Mouse (Mus musculus): ENCODE measurements around the gene Mta3.

Mta3 gene

GRCm38 (mm10) chr17:83810285-83810684 is 104.3 kb downstream of the Mta3 start:
- DNase-seq: no peak

GRCm38 (mm10) chr17:83812200-83812944 is 106.4 kb downstream of the Mta3 start:
- DNase-seq: no peak

GRCm38 (mm10) chr17:83813050-83813449 is 107.1 kb downstream of the Mta3 start:
- no peak for DNase-seq

GRCm38 (mm10) chr17:83816996-83817395 is 111.0 kb downstream of the Mta3 start:
- DNase-seq: no peak

GRCm38 (mm10) chr17:83819503-83819902 is 113.5 kb downstream of the Mta3 start:
- no peak for DNase-seq

GRCm38 (mm10) chr17:83820701-83821100 is 114.7 kb downstream of the Mta3 start:
- no peak for DNase-seq

GRCm38 (mm10) chr17:83821876-83822275 is 115.9 kb downstream of the Mta3 start:
- DNase-seq: no peak

GRCm38 (mm10) chr17:83823835-83824234 is 117.9 kb downstream of the Mta3 start:
- DNase-seq: no peak

- DNase-seq: no peak
These were observed 123.4 kb downstream of the Mta3 start for GRCm38 (mm10) chr17:83829356-83829755.

GRCm38 (mm10) chr17:83830616-83831292 is 124.8 kb downstream of the Mta3 start:
- DNase-seq: no peak

- DNase-seq: no peak
These were observed 128.2 kb downstream of the Mta3 start for GRCm38 (mm10) chr17:83834120-83834519.

- DNase-seq: no peak
These were observed 130.1 kb downstream of the Mta3 start for GRCm38 (mm10) chr17:83836048-83836447.

- DNase-seq: no peak
These were observed 131.8 kb downstream of the Mta3 start for GRCm38 (mm10) chr17:83837659-83838190.

GRCm38 (mm10) chr17:83839132-83839531 is 133.2 kb downstream of the Mta3 start:
- no peak for DNase-seq

GRCm38 (mm10) chr17:83841011-83841410 is 135.0 kb downstream of the Mta3 start:
- DNase-seq: no peak

GRCm38 (mm10) chr17:83843780-83844179 is 137.8 kb downstream of the Mta3 start:
- DNase-seq: no peak

GRCm38 (mm10) chr17:83845538-83845937 is 139.6 kb downstream of the Mta3 start:
- DNase-seq: no peak

- DNase-seq: no peak
These were observed 140.5 kb downstream of the Mta3 start for GRCm38 (mm10) chr17:83846301-83847021.

- no peak for DNase-seq
These were observed 141.1 kb downstream of the Mta3 start for GRCm38 (mm10) chr17:83847100-83847499.

- peak in 1 of 2 experiments; percentile 45 for DNase-seq
These were observed 141.9 kb downstream of the Mta3 start, which contains the start of gene Haao for GRCm38 (mm10) chr17:83847815-83848214. TSS of gene Haao (minus strand) at chr17:83847963.

GRCm38 (mm10) chr17:83848482-83848881 is 142.5 kb downstream of the Mta3 start:
- no peak for DNase-seq

- DNase-seq: no peak
These were observed 143.2 kb downstream of the Mta3 start for GRCm38 (mm10) chr17:83849081-83849675.

GRCm38 (mm10) chr17:83849717-83850116 is 143.8 kb downstream of the Mta3 start:
- DNase-seq: no peak

Measured in thymus, adult 18-20 months (tissue).